Mouse (Mus musculus): ENCODE measurements around the gene Cdk5rap1.

GRCm38 (mm10) chr2:154372151-154372829 is 520 bp downstream of the Cdk5rap1 start:
- TF ChIP-seq CTCF (conservative IDR thresholded peaks at IDR 0.05; ENCODE audit: insufficient read depth, insufficient read length, low read depth, low read length) (peak; percentile 25; the same call in 1 of the 2 replicates), POLR2A (IDR thresholded peaks at IDR 0.05; ENCODE audit: low read depth, low read length) (peak; percentile 95)
